Mouse (Mus musculus) kidney, adult 2 months (tissue): ENCODE data around the gene Clns1a. TPM values are rescaled to one million over a fixed set of nuclear protein-coding genes. Genes with fewer than 3 reads are reported as not detected.
A peak's percentile ranks its signal among the peaks of the same experiment; 100 is the strongest.

Source experiments
- DNase-seq: peaks from one replicate; pipeline ENCODE4 v3.0.0; 2021
- H3K27ac ChIP-seq: fragments of 200-500 bp; 2 replicates; pipeline ENCODE4 v1.5.1; 2012; ENCODE audit warnings: low read depth, low read length, control low read depth, inconsistent platforms; ENCODE audit not compliant: insufficient read depth
- H3K27me3 ChIP-seq: fragments of 200-500 bp; replicated peaks from 2 replicates; pipeline ENCODE4 v1.6.1; 2012; ENCODE audit warnings: mild to moderate bottlenecking, moderate library complexity, low read length, inconsistent platforms; ENCODE audit not compliant: control insufficient read depth, insufficient read depth
- H3K36me3 ChIP-seq: fragments of 200-500 bp; 2 replicates; pipeline ENCODE4 v1.6.1; 2012; ENCODE audit warnings: mild to moderate bottlenecking, moderate library complexity, low read length, inconsistent platforms; ENCODE audit not compliant: control insufficient read depth, insufficient read depth
- H3K4me1 ChIP-seq: fragments of 200-500 bp; 2 replicates; pipeline ENCODE4 v1.6.1; 2011; ENCODE audit warnings: low read length; ENCODE audit not compliant: control insufficient read depth, insufficient read depth
- H3K4me3 ChIP-seq: fragments of 200-500 bp; 2 replicates; pipeline ENCODE4 v1.5.1; 2011; ENCODE audit warnings: mild to moderate bottlenecking, low read depth, low read length, control low read depth; ENCODE audit not compliant: insufficient read depth
- CTCF ChIP-seq: fragments of 200-500 bp; conservative IDR thresholded peaks from 2 replicates; pipeline ENCODE4 v1.5.1; 2011; ENCODE audit warnings: low read depth, mild to moderate bottlenecking, control low read depth, low read length, moderate library complexity, mixed read lengths; ENCODE audit not compliant: insufficient read depth, insufficient read length
- POLR2A ChIP-seq: fragments of 200-500 bp; IDR thresholded peaks from one replicate; pipeline ENCODE4 v1.6.1; 2011; ENCODE audit warnings: low read depth, low read length, control low read depth
- WGBS: fragments of 180-500 bp; shearing (Covaris S2); methylation state at CpG from one replicate; pipeline ENCODE4 v1.1.7; 2018; 5-methylcytosine and 5-hydroxymethylcytosine counted together
- polyA plus RNA-seq: library from polyadenylated mRNA; depleted of rRNA; stranded (reverse); fragments of >200 nt; gene quantifications from 2 replicates; pipeline ENCODE4 v1.2.3, GENCODE M21; 2012

Gene Clns1a
- polyA plus RNA-seq, 1 experiment, result 28.7 TPM

GRCm38 (mm10) chr7:97748527-97749206 is 52.2 kb downstream of the Clns1a start:
- 55% methylated on average over 10 of the region's 10 CpGs for WGBS
- H3K36me3 ChIP-seq, result no peaks in the 10 kb centered on the region
- peak overlapping the region; percentile 27 for H3K4me3 ChIP-seq
- no peaks in the 10 kb centered on the region for H3K27me3 ChIP-seq
- H3K4me1 ChIP-seq, result peaks cover 5% of the 10 kb centered on the region; the same call in 1 of the 2 replicates
- peak; percentile 67 for DNase-seq
- TF ChIP-seq POLR2A (no peak), CTCF (no peak)
- peak overlapping the region; percentile 87 for H3K27ac ChIP-seq

- Histone ChIP-seq H3K27ac (peak overlapping the region; percentile 87), H3K4me3 (peak overlapping the region; percentile 27), H3K4me1 (peaks cover 5% of the 10 kb centered on the region; the same call in 1 of the 2 replicates), H3K27me3 (no peaks in the 10 kb centered on the region), H3K36me3 (no peaks in the 10 kb centered on the region)
- DNase-seq, result peak; percentile 30
- no peak for TF ChIP-seq POLR2A
- TF ChIP-seq CTCF, result no peak
- 40% methylated on average over 19 of the region's 19 CpGs for WGBS
Measured at GRCm38 (mm10) chr7:97749207-97750190, 53.1 kb downstream of the Clns1a start.

GRCm38 (mm10) chr7:97756967-97757881 is 60.8 kb downstream of the Clns1a start:
- no peaks in the 10 kb centered on the region for H3K4me1 ChIP-seq
- 76% methylated on average over 18 of the region's 18 CpGs for WGBS
- H3K36me3 ChIP-seq, result no peaks in the 10 kb centered on the region
- H3K4me3 ChIP-seq, result no peak overlapping the region
- DNase-seq, result no peak
- no peaks in the 10 kb centered on the region for H3K27me3 ChIP-seq
- no peak overlapping the region for H3K27ac ChIP-seq
- no peak for TF ChIP-seq POLR2A
- TF ChIP-seq CTCF, result no peak

GRCm38 (mm10) chr7:97764591-97764990 is 68.2 kb downstream of the Clns1a start:
- TF ChIP-seq CTCF, result no peak
- TF ChIP-seq POLR2A, result no peak
- WGBS, result 61% methylated on average over 11 of the region's 11 CpGs
- DNase-seq, result peak; percentile 30
- H3K4me1 ChIP-seq, result peaks cover 6% of the 10 kb centered on the region
- no peaks in the 10 kb centered on the region for H3K27me3 ChIP-seq
- H3K36me3 ChIP-seq, result no peaks in the 10 kb centered on the region
- no peak overlapping the region for H3K27ac ChIP-seq
- H3K4me3 ChIP-seq, result no peak overlapping the region

- no peaks in the 10 kb centered on the region for H3K27me3 ChIP-seq
- peaks cover 6% of the 10 kb centered on the region for H3K4me1 ChIP-seq
- H3K4me3 ChIP-seq, result no peak overlapping the region
- no peaks in the 10 kb centered on the region for H3K36me3 ChIP-seq
- 79% methylated on average over 21 of the region's 21 CpGs for WGBS
- no peak for TF ChIP-seq POLR2A
- TF ChIP-seq CTCF, result no peak
- no peak overlapping the region; the same call in 1 of the 2 replicates for H3K27ac ChIP-seq
- DNase-seq, result peak; percentile 44
Measured at GRCm38 (mm10) chr7:97765181-97765962, 68.9 kb downstream of the Clns1a start.

GRCm38 (mm10) chr7:97765963-97766347 is 69.5 kb downstream of the Clns1a start:
- Histone ChIP-seq H3K27me3 (no peaks in the 10 kb centered on the region), H3K4me1 (peaks cover 6% of the 10 kb centered on the region), H3K4me3 (no peak overlapping the region), H3K27ac (no peak overlapping the region; the same call in 1 of the 2 replicates), H3K36me3 (no peaks in the 10 kb centered on the region)
- peak; percentile 85 for DNase-seq
- 56% methylated on average over 5 of the region's 5 CpGs for WGBS
- no peak for TF ChIP-seq POLR2A
- no peak for TF ChIP-seq CTCF
